Mouse (Mus musculus): ENCODE results near the gene Gm21958. TPM values are rescaled to one million over a fixed set of nuclear protein-coding genes. Genes with fewer than 3 reads are reported as not detected.
A peak's percentile ranks its signal among the peaks of the same experiment; 100 is the strongest.

Gene Gm21958
- polyA plus RNA-seq (2014; fragmentation: Nextera tagmentation; extraction: Ambion mirVana) = 1.5 and 2.4 TPM in 2 replicates

- ATAC-seq (replicated peaks; ENCODE audit: low FRiP score, low TSS enrichment, low read depth) = no peak
- Histone ChIP-seq H3K27me3 (replicated peaks; ENCODE audit: control insufficient read depth, insufficient read depth, low read length) (no peaks in the 10 kb centered on the region), H3K9me3 (ENCODE audit: control insufficient read depth, low read length) (no peaks in the 10 kb centered on the region), H3K4me3 (ENCODE audit: low read depth, low read length) (no peak within 1 kb of the TSS), H3K9ac (ENCODE audit: low read length) (no peak within 1 kb of the TSS), H3K36me3 (ENCODE audit: control insufficient read depth, insufficient read depth, low read length) (peaks cover 94% of the 10 kb centered on the region), H3K4me2 (ENCODE audit: low read length) (no peak within 1 kb of the TSS), H3K4me1 (replicated peaks; ENCODE audit: control insufficient read depth, insufficient read depth, low read length) (no peaks in the 10 kb centered on the region), H3K27ac (ENCODE audit: low read depth) (no peak within 1 kb of the TSS)
- DNase-seq (ENCODE audit: low spot score) = no peak
- WGBS = 95% methylated on average over 6 of the region's 6 CpGs
These were observed at the start of gene Gm21958 for GRCm38 (mm10) chr3:54714253-54714652. Gene Gm21958 (minus strand): TSS chr3:54714353.

GRCm38 (mm10) chr3:54761258-54761657, 47.1 kb upstream of the Gm21958 start:
- H3K4me1 ChIP-seq (replicated peaks; ENCODE audit: control insufficient read depth, insufficient read depth, low read length) = peaks cover 20% of the 10 kb centered on the region; the same call in 1 of the 2 replicates
- no peaks in the 10 kb centered on the region for H3K36me3 ChIP-seq (ENCODE audit: control insufficient read depth, insufficient read depth, low read length)
- no peaks in the 10 kb centered on the region for H3K27me3 ChIP-seq (replicated peaks; ENCODE audit: control insufficient read depth, insufficient read depth, low read length)
- no peak for DNase-seq (ENCODE audit: low spot score)
- no peak overlapping the region for H3K9ac ChIP-seq (ENCODE audit: low read length)
- no peak overlapping the region for H3K27ac ChIP-seq (ENCODE audit: low read depth)
- no peak overlapping the region for H3K4me2 ChIP-seq (ENCODE audit: low read length)
- WGBS = 78% methylated on average over 1 of the region's 1 CpGs
- no peak for ATAC-seq (replicated peaks; ENCODE audit: low FRiP score, low TSS enrichment, low read depth)
- H3K4me3 ChIP-seq (ENCODE audit: low read depth, low read length) = no peak overlapping the region
- no peaks in the 10 kb centered on the region for H3K9me3 ChIP-seq (ENCODE audit: control insufficient read depth, low read length)

DNA sequence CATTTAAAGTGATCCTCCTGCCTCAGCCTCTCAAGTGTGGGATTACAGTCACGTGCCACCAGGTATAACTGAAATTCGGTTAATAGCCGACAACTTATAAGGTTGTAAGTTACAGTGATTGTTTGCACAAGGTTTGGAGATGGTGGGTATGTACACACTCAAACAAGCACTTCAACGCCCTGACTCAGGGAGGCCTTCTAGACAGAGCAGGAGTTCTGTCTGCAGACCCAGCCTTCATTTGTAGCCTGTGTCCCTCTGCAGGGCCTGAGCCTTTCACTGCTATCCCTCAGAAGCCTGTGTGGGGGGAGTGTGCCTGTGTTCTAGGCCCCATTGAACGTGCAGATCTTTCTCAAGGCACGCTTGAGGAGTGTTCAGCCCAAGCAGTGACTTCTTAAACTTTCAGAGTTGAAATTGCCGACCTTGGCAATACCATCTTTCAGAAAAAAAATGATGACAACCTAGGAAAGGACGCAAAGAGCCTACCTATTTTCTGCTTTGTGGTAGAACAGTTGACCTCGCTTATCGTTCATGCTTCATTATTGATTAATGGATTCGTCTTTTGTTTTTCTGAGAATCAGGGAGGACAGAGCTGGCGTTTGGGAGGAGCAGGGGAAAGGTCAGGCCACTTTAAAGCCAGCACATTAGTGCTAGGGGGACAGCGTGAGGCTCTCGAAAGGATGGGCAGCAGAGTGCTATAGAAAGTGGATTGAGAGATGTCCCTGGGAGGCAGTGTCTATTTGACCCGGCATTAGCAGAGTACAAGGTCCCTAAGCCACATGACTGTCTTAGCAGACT, 46.4 kb upstream of the Gm21958 start:
- Histone ChIP-seq H3K9me3 (ENCODE audit: control insufficient read depth, low read length) (no peaks in the 10 kb centered on the region), H3K27ac (ENCODE audit: low read depth) (no peak overlapping the region), H3K9ac (ENCODE audit: low read length) (no peak overlapping the region), H3K4me1 (replicated peaks; ENCODE audit: control insufficient read depth, insufficient read depth, low read length) (peaks cover 20% of the 10 kb centered on the region; the same call in 1 of the 2 replicates), H3K27me3 (replicated peaks; ENCODE audit: control insufficient read depth, insufficient read depth, low read length) (no peaks in the 10 kb centered on the region), H3K36me3 (ENCODE audit: control insufficient read depth, insufficient read depth, low read length) (no peaks in the 10 kb centered on the region), H3K4me2 (ENCODE audit: low read length) (no peak overlapping the region), H3K4me3 (ENCODE audit: low read depth, low read length) (no peak overlapping the region)
- WGBS = 59% methylated on average over 15 of the region's 15 CpGs
- ATAC-seq (replicated peaks; ENCODE audit: low FRiP score, low TSS enrichment, low read depth) = no peak
- DNase-seq (ENCODE audit: low spot score) = no peak

DNA sequence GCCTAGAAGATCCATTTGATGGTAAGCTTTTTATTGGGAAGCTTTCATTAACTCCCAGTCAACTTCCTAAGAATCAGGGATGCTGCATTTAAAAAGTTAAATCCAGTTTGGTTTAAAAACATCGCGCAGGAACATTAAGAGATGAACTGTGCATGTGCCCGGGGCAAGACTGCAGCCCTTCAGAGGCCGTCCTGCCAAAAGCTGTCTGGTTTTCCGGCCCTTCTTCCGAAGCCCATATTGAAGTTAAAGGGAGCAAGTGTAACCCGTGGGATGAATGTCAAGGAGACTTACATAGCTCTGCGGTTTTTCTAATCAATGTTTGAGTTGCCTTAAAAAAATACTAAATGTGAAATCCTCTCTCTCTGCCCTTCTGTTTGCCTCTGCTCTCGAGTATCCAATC, 45.1 kb upstream of the Gm21958 start:
- no peak overlapping the region for H3K9ac ChIP-seq (ENCODE audit: low read length)
- no peak for ATAC-seq (replicated peaks; ENCODE audit: low FRiP score, low TSS enrichment, low read depth)
- no peak overlapping the region for H3K27ac ChIP-seq (ENCODE audit: low read depth)
- H3K4me2 ChIP-seq (ENCODE audit: low read length) = no peak overlapping the region
- H3K9me3 ChIP-seq (ENCODE audit: control insufficient read depth, low read length) = no peaks in the 10 kb centered on the region
- no peak for DNase-seq (ENCODE audit: low spot score)
- 52% methylated on average over 9 of the region's 9 CpGs for WGBS
- peaks cover 20% of the 10 kb centered on the region; the same call in 1 of the 2 replicates for H3K4me1 ChIP-seq (replicated peaks; ENCODE audit: control insufficient read depth, insufficient read depth, low read length)
- H3K4me3 ChIP-seq (ENCODE audit: low read depth, low read length) = no peak overlapping the region
- no peaks in the 10 kb centered on the region for H3K27me3 ChIP-seq (replicated peaks; ENCODE audit: control insufficient read depth, insufficient read depth, low read length)
- no peaks in the 10 kb centered on the region for H3K36me3 ChIP-seq (ENCODE audit: control insufficient read depth, insufficient read depth, low read length)

GRCm38 (mm10) chr3:54757446-54757845, 43.3 kb upstream of the Gm21958 start:
- H3K9ac ChIP-seq (ENCODE audit: low read length) = no peak overlapping the region
- no peak overlapping the region; the same call in 1 of the 2 replicates for H3K4me3 ChIP-seq (ENCODE audit: low read depth, low read length)
- no peaks in the 10 kb centered on the region for H3K9me3 ChIP-seq (ENCODE audit: control insufficient read depth, low read length)
- WGBS = 44% methylated on average over 8 of the region's 8 CpGs
- H3K36me3 ChIP-seq (ENCODE audit: control insufficient read depth, insufficient read depth, low read length) = no peaks in the 10 kb centered on the region
- H3K4me2 ChIP-seq (ENCODE audit: low read length) = peak overlapping the region; percentile 73
- H3K4me1 ChIP-seq (replicated peaks; ENCODE audit: control insufficient read depth, insufficient read depth, low read length) = peaks cover 20% of the 10 kb centered on the region; the same call in 1 of the 2 replicates
- no peaks in the 10 kb centered on the region for H3K27me3 ChIP-seq (replicated peaks; ENCODE audit: control insufficient read depth, insufficient read depth, low read length)
- ATAC-seq (replicated peaks; ENCODE audit: low FRiP score, low TSS enrichment, low read depth) (no peak), DNase-seq (ENCODE audit: low spot score) (no peak)
- no peak overlapping the region for H3K27ac ChIP-seq (ENCODE audit: low read depth)

DNA sequence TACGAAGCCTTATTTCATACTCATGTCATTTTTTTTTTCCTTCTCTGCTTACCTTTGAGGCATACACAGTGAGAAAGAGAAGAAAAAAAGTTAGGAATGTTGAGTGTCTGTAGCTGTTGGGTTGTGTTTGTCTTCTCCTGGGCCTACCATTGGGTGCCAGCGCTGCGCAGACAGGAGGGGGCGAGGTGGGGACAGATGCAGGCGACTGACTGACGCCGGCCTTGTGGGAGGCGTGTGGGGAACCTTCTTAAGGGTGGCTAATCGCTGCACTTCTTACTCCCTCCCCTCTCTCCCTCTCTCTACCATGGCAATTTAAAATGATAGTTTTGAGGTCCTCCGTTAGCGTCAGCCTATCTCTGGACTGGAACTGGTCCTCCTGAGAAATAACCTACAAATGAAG, 41.9 kb upstream of the Gm21958 start:
- Histone ChIP-seq H3K4me2 (ENCODE audit: low read length) (peak overlapping the region; percentile 73), H3K27me3 (replicated peaks; ENCODE audit: control insufficient read depth, insufficient read depth, low read length) (no peaks in the 10 kb centered on the region), H3K4me3 (ENCODE audit: low read depth, low read length) (peak overlapping the region; percentile 55), H3K9ac (ENCODE audit: low read length) (peak overlapping the region; percentile 60), H3K36me3 (ENCODE audit: control insufficient read depth, insufficient read depth, low read length) (peaks cover 5% of the 10 kb centered on the region; the same call in 1 of the 2 replicates), H3K4me1 (replicated peaks; ENCODE audit: control insufficient read depth, insufficient read depth, low read length) (peaks cover 17% of the 10 kb centered on the region; the same call in 1 of the 2 replicates), H3K9me3 (ENCODE audit: control insufficient read depth, low read length) (no peaks in the 10 kb centered on the region), H3K27ac (ENCODE audit: low read depth) (peak overlapping the region; percentile 77)
- peak; percentile 32; the same call in 1 of the 2 replicates for ATAC-seq (replicated peaks; ENCODE audit: low FRiP score, low TSS enrichment, low read depth)
- DNase-seq (ENCODE audit: low spot score) = peak; percentile 61
- 2% methylated on average over 11 of the region's 11 CpGs for WGBS

DNA sequence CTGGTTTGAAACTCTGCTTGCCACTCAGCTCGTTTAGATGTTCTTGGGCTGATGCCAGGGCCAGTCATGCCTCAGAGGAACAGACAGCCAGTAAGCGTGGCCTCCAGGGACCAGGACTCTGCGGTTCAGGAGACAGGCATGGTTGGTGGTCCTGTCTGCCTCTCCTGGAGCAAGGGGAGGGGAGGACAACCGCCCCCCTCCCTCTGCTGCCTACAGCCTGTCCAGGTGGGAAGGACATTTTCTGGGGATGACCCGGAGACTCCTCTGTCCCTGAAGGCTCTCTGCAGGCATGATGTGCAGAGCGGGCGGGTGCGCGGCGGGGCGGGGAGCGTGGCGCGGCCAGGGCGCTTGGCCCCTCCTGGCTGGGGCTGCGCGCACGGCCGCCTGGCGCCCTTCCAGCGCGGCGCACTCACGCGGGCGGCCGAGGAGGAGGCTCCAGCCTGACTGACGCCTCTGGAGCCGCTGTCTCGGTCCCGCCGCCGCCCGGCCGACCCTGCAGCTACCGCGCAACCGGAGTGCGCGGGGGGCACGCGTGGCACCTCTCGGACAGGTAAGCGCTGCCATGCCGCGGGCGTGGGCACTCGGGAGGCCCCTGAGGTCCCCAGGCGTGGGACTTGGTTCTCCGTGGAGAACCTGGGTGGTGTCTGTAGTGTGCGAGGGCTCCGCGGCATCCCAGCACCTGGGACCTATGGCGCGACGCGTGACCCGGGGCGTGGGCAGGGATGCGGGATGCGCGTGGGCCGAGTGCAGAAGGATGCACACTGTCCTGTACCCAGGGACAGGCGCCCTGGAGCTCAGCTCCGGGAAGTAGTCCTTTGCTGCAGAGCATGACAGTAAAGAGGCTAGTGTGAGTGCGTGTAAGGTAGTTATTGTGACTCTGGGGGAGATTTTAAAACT, 41.2 kb upstream of the Gm21958 start, which contains the start of gene Smad9:
Gene Smad9, plus strand, starts transcription at position 438 of the 897 bp plus-strand sequence.
- Histone ChIP-seq H3K4me2 (ENCODE audit: low read length) (peak within 1 kb of the TSS; percentile 73), H3K9ac (ENCODE audit: low read length) (peak within 1 kb of the TSS; percentile 60), H3K4me3 (ENCODE audit: low read depth, low read length) (peak within 1 kb of the TSS; percentile 55), H3K4me1 (replicated peaks; ENCODE audit: control insufficient read depth, insufficient read depth, low read length) (peaks cover 11% of the 10 kb centered on the region; the same call in 1 of the 2 replicates), H3K27me3 (replicated peaks; ENCODE audit: control insufficient read depth, insufficient read depth, low read length) (no peaks in the 10 kb centered on the region), H3K27ac (ENCODE audit: low read depth) (peak within 1 kb of the TSS; percentile 77), H3K36me3 (ENCODE audit: control insufficient read depth, insufficient read depth, low read length) (peaks cover 10% of the 10 kb centered on the region), H3K9me3 (ENCODE audit: control insufficient read depth, low read length) (no peaks in the 10 kb centered on the region)
- ATAC-seq (replicated peaks; ENCODE audit: low FRiP score, low TSS enrichment, low read depth) (peak; percentile 80), DNase-seq (ENCODE audit: low spot score) (peak; percentile 83)
- 1% methylated on average over 56 of the region's 66 CpGs for WGBS

GRCm38 (mm10) chr3:54753411-54753810, 39.3 kb upstream of the Gm21958 start:
- no peak overlapping the region for H3K9ac ChIP-seq (ENCODE audit: low read length)
- no peak overlapping the region for H3K4me2 ChIP-seq (ENCODE audit: low read length)
- no peak overlapping the region for H3K4me3 ChIP-seq (ENCODE audit: low read depth, low read length)
- no peak overlapping the region for H3K27ac ChIP-seq (ENCODE audit: low read depth)
- no peaks in the 10 kb centered on the region for H3K27me3 ChIP-seq (replicated peaks; ENCODE audit: control insufficient read depth, insufficient read depth, low read length)
- no peaks in the 10 kb centered on the region for H3K9me3 ChIP-seq (ENCODE audit: control insufficient read depth, low read length)
- 76% methylated on average over 4 of the region's 4 CpGs for WGBS
- DNase-seq (ENCODE audit: low spot score) (no peak), ATAC-seq (replicated peaks; ENCODE audit: low FRiP score, low TSS enrichment, low read depth) (no peak)
- H3K4me1 ChIP-seq (replicated peaks; ENCODE audit: control insufficient read depth, insufficient read depth, low read length) = peaks cover 11% of the 10 kb centered on the region; the same call in 1 of the 2 replicates
- peaks cover 30% of the 10 kb centered on the region for H3K36me3 ChIP-seq (ENCODE audit: control insufficient read depth, insufficient read depth, low read length)

All from intestine, embryonic 14.5 days (tissue).